Mouse (Mus musculus): ENCODE measurements at regions not wholly inside any gene's neighbourhood (a gene's known extent, or its start where the extent isn't known, plus 50 kb on each side); places are given as distances from the start of the nearest gene placed in this dataset.

GRCm38 (mm10) chr17:80782233-80782632 lies 53.9 kb upstream of the Map4k3 start:
- TF ChIP-seq POLR2A (IDR thresholded peaks at IDR 0.05; ENCODE audit: borderline replicate concordance, control insufficient read depth, low read depth, low read length) = no peak
- no peak for TF ChIP-seq CTCF (IDR thresholded peaks at IDR 0.05; ENCODE audit: control insufficient read depth, insufficient read depth, low read length)
